Mouse (Mus musculus): ENCODE measurements at regions not wholly inside any gene's neighbourhood (a gene's known extent, or its start where the extent isn't known, plus 50 kb on each side); places are given as distances from the start of the nearest gene placed in this dataset.

DNA sequence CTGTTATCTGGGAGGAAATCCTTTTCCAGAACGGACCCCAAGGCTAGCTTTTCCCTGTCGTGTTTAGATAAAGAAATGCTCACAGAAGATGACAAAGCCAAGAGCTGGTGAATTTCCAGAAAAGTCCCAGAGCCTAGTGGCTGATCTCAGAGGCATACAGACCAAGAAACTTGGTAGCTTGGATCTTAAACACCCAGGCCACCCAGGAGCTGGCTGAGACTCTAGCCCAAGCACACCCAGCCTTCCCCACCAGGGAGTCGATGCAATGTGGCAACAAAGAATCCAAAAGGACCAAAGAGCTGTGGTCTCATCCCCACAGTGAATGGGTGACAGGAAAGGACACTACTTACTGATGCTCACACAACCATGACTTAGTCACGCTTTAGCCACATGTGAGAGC lies 513.8 kb downstream of the Dok5 start:
- TF ChIP-seq MYOG (IDR thresholded peaks at IDR 0.05; ENCODE audit: control insufficient read depth in 1 of 3, insufficient read depth in 1 of 3, insufficient read length in 2 of 3, low read depth in 2 of 3), result no peak
- TF ChIP-seq POLR2A (IDR thresholded peaks at IDR 0.05; ENCODE audit: insufficient read length, low read depth), result no peak
- TF ChIP-seq POLR2AphosphoS2 (IDR thresholded peaks at IDR 0.05; ENCODE audit: insufficient read length, low read depth), result no peak
- no peak for TF ChIP-seq TCF12 (IDR thresholded peaks at IDR 0.05; ENCODE audit: insufficient read depth, poor library complexity, severe bottlenecking)
- no peak for TF ChIP-seq CEBPB (IDR thresholded peaks at IDR 0.05; ENCODE audit: insufficient read depth, poor library complexity, severe bottlenecking)
- TF ChIP-seq MAX (IDR thresholded peaks at IDR 0.05; ENCODE audit: low read depth), result no peak
- TF ChIP-seq REST (IDR thresholded peaks at IDR 0.05; ENCODE audit: insufficient read depth, insufficient read length), result no peak
- no peak for TF ChIP-seq USF1 (IDR thresholded peaks at IDR 0.05; ENCODE audit: low read depth)
- TF ChIP-seq TCF3 (IDR thresholded peaks at IDR 0.05; ENCODE audit: insufficient read length, low read depth), result no peak
- no peak for TF ChIP-seq E2F4 (IDR thresholded peaks at IDR 0.05; ENCODE audit: insufficient read depth)

All from myocyte (in vitro differentiated cells).